Mouse (Mus musculus) erythroblast, embryonic 14.5 days (primary cell): ENCODE data around the gene Ubqln4. TPM values are rescaled to one million over a fixed set of nuclear protein-coding genes. Genes with fewer than 3 reads are reported as not detected.

ENCODE experiments used
- H3K27me3 ChIP-seq: 2 replicates; pipeline ENCODE4 v1.6.1; 2012; ENCODE audit warnings: inconsistent platforms; ENCODE audit not compliant: control insufficient read depth
- H3K36me3 ChIP-seq: 2 replicates; pipeline ENCODE4 v1.6.1; 2012; ENCODE audit warnings: mild to moderate bottlenecking, inconsistent platforms; ENCODE audit not compliant: control insufficient read depth
- H3K4me1 ChIP-seq: 2 replicates; pipeline ENCODE4 v1.6.1; 2012; ENCODE audit warnings: inconsistent platforms; ENCODE audit not compliant: control insufficient read depth
- H3K4me3 ChIP-seq: replicated peaks from 2 replicates; pipeline ENCODE3; 2012; ENCODE audit warnings: moderate library complexity, mild to moderate bottlenecking, inconsistent platforms
- H3K9me3 ChIP-seq: 2 replicates; pipeline ENCODE4 v1.6.1; 2012; ENCODE audit warnings: low read length, inconsistent platforms, mixed read lengths; ENCODE audit not compliant: control insufficient read depth
- GATA1 ChIP-seq: IDR thresholded peaks from 2 replicates; pipeline ENCODE4 v1.6.1; 2012; ENCODE audit warnings: low read length, inconsistent platforms, mixed read lengths
- TAL1 ChIP-seq: IDR thresholded peaks from 3 replicates; pipeline ENCODE4 v1.6.1; 2012; ENCODE audit warnings: low read length, inconsistent platforms, mixed read lengths
- polyA plus RNA-seq: library from polyadenylated mRNA; stranded (reverse); fragments of >175 nt; gene quantifications from 2 replicates; pipeline ENCODE4 v1.2.3, GENCODE M21; 2012

Ubqln4 gene
- polyA plus RNA-seq, 1 experiment: 2.6 TPM

DNA sequence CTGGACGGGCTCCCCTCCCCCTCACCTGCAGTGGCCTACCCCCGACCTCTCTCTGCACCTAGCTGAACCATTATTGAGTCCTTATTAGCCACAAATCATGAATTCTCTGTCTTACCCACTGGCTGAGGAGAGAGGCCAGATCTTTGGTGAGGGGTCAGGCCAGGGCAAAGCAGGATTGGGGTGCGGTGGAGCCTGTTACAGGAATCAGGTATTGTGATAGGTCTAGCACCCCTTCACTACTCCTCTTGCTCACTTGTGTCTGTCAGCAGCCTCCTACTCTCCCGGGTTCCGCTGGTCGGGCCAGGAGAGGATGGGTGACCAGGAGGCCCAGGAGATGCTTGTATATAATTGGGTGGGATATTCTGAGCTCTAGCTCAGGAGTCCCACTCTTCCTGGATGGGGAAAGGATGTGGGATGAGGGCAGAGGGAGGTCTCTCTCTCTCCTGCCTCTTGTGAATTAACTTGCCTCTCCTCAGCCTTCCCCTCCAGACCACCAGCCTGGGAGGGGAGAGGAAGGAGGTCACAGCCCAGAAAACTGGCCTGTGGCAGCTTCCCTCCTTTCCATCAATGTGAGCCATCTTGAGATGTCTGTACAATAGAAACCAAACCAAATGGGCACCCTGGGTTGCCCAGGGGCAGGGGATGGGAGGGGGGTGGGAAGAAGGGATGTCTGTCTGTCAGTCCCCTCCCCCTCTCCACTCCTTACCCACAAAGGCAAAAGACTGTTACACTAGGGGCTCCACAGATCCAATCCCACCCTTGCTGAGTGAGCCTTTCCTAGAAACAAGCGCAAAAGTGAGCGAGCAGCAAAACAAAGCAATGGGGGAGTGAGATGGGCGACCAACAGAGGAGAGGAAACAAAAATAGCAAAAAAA is 15.1 kb upstream of the Ubqln4 start:
- H3K9me3 ChIP-seq: no peaks in the 10 kb centered on the region
- peaks cover 7% of the 10 kb centered on the region for H3K27me3 ChIP-seq
- H3K36me3 ChIP-seq: no peaks in the 10 kb centered on the region
- H3K4me1 ChIP-seq: peaks cover 30% of the 10 kb centered on the region
- no peak overlapping the region for H3K4me3 ChIP-seq
- TF ChIP-seq TAL1: no peak
- no peak for TF ChIP-seq GATA1

DNA sequence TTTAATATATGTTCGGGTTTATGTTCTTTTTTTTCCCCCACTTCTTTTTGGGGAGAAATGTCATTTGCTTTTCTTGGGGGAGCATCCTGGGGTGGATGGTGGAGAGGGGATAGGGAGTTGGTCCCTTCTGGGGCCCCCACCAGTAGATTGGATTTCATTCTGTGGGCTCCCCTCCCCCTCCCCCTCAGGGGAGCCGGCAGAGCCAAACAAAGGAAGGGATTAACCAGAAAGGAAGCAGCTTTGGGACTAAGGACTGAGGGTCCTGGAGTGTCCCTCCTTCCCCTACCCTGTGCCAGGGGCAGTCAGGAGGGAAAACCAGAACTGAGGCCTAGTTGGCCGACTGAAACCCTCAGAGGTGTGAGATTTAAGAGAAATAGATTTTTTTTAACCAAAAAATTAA is 14.2 kb upstream of the Ubqln4 start:
- TF ChIP-seq TAL1: no peak
- no peak for TF ChIP-seq GATA1
- Histone ChIP-seq H3K4me3 (no peak overlapping the region), H3K9me3 (no peaks in the 10 kb centered on the region), H3K4me1 (peaks cover 24% of the 10 kb centered on the region), H3K36me3 (no peaks in the 10 kb centered on the region), H3K27me3 (peaks cover 2% of the 10 kb centered on the region; the same call in 1 of the 2 replicates)

DNA sequence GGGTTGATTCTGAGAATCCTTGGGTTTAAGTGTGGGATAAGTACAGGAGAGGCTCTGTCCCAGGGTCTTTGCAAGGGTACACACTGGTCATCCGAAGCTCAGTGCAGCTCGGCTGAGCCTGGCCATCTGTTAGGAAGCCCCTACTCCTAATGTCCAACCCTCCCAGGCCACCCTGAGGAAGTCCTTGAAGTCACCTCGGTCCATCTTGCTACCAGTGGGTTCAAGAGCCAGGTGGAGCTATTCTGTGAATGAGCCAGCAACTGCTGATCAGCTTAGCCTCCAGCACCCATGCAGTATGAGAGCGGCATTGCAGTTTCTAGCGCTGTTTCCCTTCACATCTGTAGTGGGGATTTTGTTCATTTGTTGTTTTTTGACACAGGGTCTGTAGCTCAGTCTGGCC is 13.5 kb upstream of the Ubqln4 start:
- H3K36me3 ChIP-seq: no peaks in the 10 kb centered on the region
- H3K27me3 ChIP-seq: peaks cover under 1% of the 10 kb centered on the region; the same call in 1 of the 2 replicates
- TF ChIP-seq TAL1: no peak
- TF ChIP-seq GATA1: no peak
- no peak overlapping the region for H3K4me3 ChIP-seq
- H3K4me1 ChIP-seq: peaks cover 27% of the 10 kb centered on the region
- no peaks in the 10 kb centered on the region for H3K9me3 ChIP-seq

DNA sequence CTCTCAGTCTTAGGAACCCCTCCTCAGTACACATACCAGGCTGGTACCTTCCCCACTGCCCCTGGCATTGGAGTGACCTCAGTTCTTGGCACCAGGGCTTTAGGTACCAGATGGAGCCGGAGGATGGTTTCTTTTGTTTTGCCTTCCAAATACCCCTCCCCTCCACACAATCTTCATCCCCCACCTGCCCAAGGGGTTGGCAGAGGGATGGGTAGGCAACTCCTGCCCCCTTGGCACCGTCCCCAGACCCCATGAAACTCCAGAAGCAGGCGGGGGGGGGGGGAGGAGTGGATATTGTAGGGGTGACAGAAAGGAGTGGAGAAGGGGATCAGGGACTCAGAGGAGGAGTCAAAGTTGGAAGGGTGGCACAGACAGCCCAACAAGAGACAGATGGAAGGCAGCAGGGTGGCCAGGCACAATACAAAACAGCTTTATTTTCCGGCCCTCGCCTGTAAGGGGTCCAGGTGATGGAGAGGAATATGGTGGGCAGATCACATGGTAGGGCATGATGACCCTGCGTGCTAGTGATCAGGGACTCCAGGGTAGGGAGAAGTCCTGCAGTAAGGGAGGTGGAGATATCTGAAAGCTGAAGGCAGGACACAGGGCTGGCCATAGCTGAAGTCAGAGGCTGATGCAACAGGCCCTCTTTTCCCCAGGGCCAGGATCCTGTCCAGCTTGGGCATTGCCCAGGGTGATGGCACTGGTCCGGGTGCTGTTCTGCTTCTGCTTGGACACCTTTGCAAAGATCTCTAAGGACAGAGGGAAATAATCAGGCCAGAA is 11.7 kb upstream of the Ubqln4 start:
- H3K4me1 ChIP-seq: peaks cover 17% of the 10 kb centered on the region

DNA sequence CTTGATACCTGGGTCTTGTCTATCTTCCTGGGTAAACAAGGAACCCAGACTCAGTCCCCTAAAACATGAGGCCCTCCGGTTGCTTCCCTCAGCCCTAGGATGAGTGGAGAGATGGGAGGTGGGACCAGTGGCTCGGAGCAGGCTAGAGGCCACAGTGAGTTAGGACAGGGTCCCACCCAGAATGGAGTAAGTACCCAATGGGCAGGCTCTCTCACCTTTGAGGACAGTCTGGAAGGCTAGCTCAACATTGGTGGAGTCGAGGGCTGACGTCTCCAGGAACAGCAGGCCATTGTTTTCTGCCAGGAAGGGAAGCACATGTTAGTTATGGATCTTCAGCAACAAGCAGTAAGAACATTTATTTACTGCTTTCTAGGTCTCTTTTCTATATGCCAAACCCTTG is 11.1 kb upstream of the Ubqln4 start:
- Histone ChIP-seq H3K4me1 (peaks cover 16% of the 10 kb centered on the region), H3K36me3 (no peaks in the 10 kb centered on the region), H3K9me3 (no peaks in the 10 kb centered on the region), H3K27me3 (no peaks in the 10 kb centered on the region), H3K4me3 (no peak overlapping the region)
- no peak for TF ChIP-seq TAL1
- TF ChIP-seq GATA1: no peak

More for the DNA sequence above, 11.7 kb upstream of the Ubqln4 start:
- no peak for TF ChIP-seq GATA1
- no peak for TF ChIP-seq TAL1
- Histone ChIP-seq H3K27me3 (no peaks in the 10 kb centered on the region), H3K4me3 (no peak overlapping the region), H3K36me3 (no peaks in the 10 kb centered on the region), H3K9me3 (no peaks in the 10 kb centered on the region)

DNA sequence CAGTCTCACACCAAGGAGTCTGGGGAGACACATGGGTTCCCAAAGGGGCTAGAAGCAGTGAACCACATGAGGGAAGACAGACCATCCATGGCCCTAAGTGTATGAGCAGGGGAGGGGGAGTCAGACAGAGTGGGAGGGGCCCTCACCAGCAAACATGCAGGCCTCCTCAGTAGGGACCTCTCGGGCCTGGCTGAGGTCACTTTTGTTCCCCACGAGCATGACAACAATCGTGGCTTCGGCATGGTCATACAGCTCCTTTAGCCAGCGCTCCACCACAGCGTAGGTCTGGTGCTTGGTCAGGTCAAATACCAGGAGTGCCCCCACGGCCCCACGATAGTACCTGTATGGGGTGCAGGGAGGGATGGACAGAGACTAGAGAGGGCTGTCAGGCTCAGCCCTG is 10.4 kb upstream of the Ubqln4 start:
- Histone ChIP-seq H3K4me1 (peaks cover 16% of the 10 kb centered on the region), H3K4me3 (no peak overlapping the region), H3K27me3 (no peaks in the 10 kb centered on the region), H3K9me3 (no peaks in the 10 kb centered on the region), H3K36me3 (no peaks in the 10 kb centered on the region)
- TF ChIP-seq TAL1: no peak
- no peak for TF ChIP-seq GATA1

DNA sequence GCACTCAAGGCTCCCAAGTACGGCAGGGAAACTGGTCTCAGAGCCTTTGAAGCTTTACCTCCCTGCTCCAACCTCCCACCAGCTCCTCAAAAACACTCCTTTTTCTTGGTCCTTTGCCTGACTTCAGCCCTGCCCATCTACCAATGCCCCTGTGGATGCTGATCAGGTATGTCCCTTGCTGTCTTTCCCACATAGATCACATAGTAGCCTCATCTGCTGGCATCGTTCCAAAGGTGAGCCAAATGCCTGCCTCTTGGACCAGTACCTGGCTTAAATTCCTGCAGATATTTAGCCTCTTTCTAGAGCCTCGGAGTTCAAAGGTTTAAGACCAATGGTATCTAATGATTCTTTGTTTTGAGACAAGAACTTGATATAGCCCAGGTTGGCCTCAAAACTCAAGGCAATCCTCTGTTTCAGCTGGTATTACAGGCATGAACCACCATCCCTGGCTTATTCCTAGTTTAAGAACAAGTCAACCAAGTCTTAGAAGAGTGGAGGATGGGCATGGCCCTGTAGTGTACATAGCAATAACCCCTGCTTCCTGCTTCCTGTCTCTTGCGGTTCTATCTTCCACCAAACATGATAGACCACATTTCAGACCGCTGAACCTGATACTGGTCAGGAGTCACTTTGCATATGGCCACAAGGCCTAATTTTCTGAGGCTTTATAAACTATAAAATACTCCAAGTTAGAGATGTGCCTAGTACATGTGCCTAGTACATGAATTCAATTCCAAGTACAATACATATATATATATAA is 9.7 kb upstream of the Ubqln4 start:
- Histone ChIP-seq H3K4me1 (peaks cover 18% of the 10 kb centered on the region), H3K9me3 (no peaks in the 10 kb centered on the region), H3K4me3 (no peak overlapping the region), H3K36me3 (peaks cover 3% of the 10 kb centered on the region; the same call in 1 of the 2 replicates), H3K27me3 (no peaks in the 10 kb centered on the region)
- no peak for TF ChIP-seq TAL1
- TF ChIP-seq GATA1: no peak

DNA sequence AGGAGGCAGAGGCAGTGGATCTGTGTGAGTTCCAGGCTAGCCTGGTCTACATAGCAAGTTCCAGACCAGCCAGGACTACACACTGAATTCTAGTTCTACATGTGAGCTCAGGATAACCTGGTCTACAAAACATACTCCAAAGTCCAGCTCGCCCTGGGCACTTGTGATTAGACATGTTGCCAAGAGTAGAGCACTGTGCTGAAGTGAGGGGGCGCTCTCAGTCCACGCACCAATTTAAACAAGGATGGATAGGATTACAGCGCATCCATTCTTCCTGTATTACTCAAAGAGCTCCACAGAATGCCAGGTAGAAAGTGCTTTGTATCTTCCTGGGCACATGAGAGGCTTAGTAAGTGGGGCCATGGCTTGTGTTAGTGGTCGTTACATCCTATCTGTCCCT is 9.0 kb upstream of the Ubqln4 start:
- Histone ChIP-seq H3K9me3 (no peaks in the 10 kb centered on the region), H3K27me3 (no peaks in the 10 kb centered on the region), H3K4me3 (no peak overlapping the region), H3K4me1 (peaks cover 18% of the 10 kb centered on the region), H3K36me3 (peaks cover 3% of the 10 kb centered on the region; the same call in 1 of the 2 replicates)
- TF ChIP-seq GATA1: no peak
- no peak for TF ChIP-seq TAL1
